Mouse (Mus musculus) midbrain, embryonic 16.5 days (tissue): ENCODE data around the gene Med24. TPM values are rescaled to one million over a fixed set of nuclear protein-coding genes. Genes with fewer than 3 reads are reported as not detected.

Experiments
- ATAC-seq: fragments of 200-750 bp; cut with Nextera tagmentation; 2 replicates; pipeline ENCODE4 v1.8.0; 2017; ENCODE audit warnings: moderate TSS enrichment
- H3K27ac ChIP-seq: fragments of 300-500 bp; sonication (generic); 2 replicates; pipeline ENCODE4 v1.5.1; 2014; ENCODE audit warnings: mild to moderate bottlenecking, low read length, mixed read lengths
- H3K27me3 ChIP-seq: fragments of 300-500 bp; sonication (generic); 2 replicates; pipeline ENCODE4 v1.6.1; 2014; ENCODE audit warnings: low read depth, low read length, mixed read lengths; ENCODE audit not compliant: control insufficient read depth, insufficient read depth
- H3K36me3 ChIP-seq: fragments of 300-500 bp; sonication (generic); 2 replicates; pipeline ENCODE4 v1.6.1; 2014; ENCODE audit warnings: mild to moderate bottlenecking, low read length, moderate library complexity, mixed read lengths; ENCODE audit not compliant: control insufficient read depth, insufficient read depth
- H3K4me1 ChIP-seq: fragments of 300-500 bp; sonication (generic); 2 replicates; pipeline ENCODE4 v1.6.1; 2014; ENCODE audit warnings: mild to moderate bottlenecking, low read length, mixed read lengths; ENCODE audit not compliant: control insufficient read depth, insufficient read depth
- H3K4me2 ChIP-seq: fragments of 300-500 bp; sonication (generic); 2 replicates; pipeline ENCODE4 v1.6.1; 2014; ENCODE audit warnings: mild to moderate bottlenecking, low read length, mixed read lengths
- H3K4me3 ChIP-seq: fragments of 300-500 bp; sonication (generic); 2 replicates; pipeline ENCODE4 v1.5.1; 2014; ENCODE audit warnings: low read depth, mild to moderate bottlenecking, low read length, moderate library complexity, mixed read lengths
- H3K9ac ChIP-seq: fragments of 300-500 bp; sonication (generic); 2 replicates; pipeline ENCODE4 v1.6.1; 2014; ENCODE audit warnings: low read depth, low read length, mixed read lengths
- H3K9me3 ChIP-seq: fragments of 300-500 bp; sonication (generic); replicated peaks from 2 replicates; pipeline ENCODE4 v1.6.1; 2014; ENCODE audit warnings: mild to moderate bottlenecking, low read length, mixed read lengths; ENCODE audit not compliant: control insufficient read depth, poor library complexity, severe bottlenecking
- WGBS: fragments of 180-500 bp; shearing (Covaris S2); extraction: QIAGEN DNeasy Blood & Tissue Kit; methylation state at CpG from one replicate; pipeline ENCODE4 v1.1.7; 2014; 5-methylcytosine and 5-hydroxymethylcytosine counted together
- polyA plus RNA-seq: library from polyadenylated mRNA; unstranded; fragments of >200 nt; fragmentation: Nextera tagmentation; extraction: Ambion mirVana; gene quantifications from 2 replicates; pipeline ENCODE4 v1.2.1, GENCODE M21; 2015

Med24 gene
- polyA plus RNA-seq, 1 experiment from 2014 or later = 75.1 TPM

- Histone ChIP-seq H3K27ac (peak overlapping the region; percentile 97), H3K27me3 (no peaks in the 10 kb centered on the region), H3K9me3 (no peaks in the 10 kb centered on the region), H3K4me2 (peak overlapping the region; percentile 93), H3K36me3 (peaks cover 7% of the 10 kb centered on the region), H3K4me1 (peaks cover 98% of the 10 kb centered on the region), H3K4me3 (peak overlapping the region; percentile 27), H3K9ac (peak overlapping the region; percentile 63)
- ATAC-seq = 0 out of 2 replicates have a peak, but pooled peaks have one; percentile 13
- WGBS = 7% methylated on average over 15 of the region's 15 CpGs
These were observed 19.5 kb upstream of the Med24 start for GRCm38 (mm10) chr11:98748506-98749416.

DNA sequence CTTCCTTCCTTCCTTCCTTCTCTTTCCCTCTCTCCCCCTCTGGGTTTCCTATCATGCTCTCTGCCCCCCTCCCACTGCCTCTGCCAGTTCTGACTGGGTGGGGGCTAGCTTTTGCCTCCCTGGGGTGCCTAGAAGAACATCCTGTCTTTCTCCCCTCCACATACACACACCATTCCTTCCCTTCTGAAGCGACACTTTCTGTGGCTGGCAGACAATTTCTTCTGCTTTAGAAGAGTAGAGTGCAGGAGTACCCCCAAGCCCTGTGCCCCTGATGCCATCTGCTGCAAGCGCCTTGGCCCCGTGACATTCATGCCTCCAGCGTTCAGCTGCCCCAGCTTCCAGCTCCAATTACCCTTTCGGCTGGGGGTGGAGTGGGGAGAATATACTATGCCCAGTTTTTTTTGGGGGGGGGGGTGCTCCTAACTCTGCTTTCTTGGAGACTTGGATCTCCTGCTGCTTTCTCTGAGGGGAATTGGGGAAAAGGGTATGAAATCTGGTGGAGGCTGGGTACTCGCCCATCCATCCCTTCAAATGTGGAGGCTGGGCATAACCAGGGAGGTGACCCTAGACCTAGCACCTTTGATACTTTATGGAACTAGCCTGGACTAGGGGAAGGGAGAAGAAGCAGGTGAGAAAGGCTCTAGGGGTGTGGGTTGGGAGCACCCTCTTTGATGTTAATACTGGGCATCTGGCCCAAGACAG lies 18.7 kb upstream of the Med24 start:
- peak overlapping the region; percentile 63 for H3K9ac ChIP-seq
- peak overlapping the region; percentile 97 for H3K27ac ChIP-seq
- no peaks in the 10 kb centered on the region for H3K36me3 ChIP-seq
- peak overlapping the region; percentile 93 for H3K4me2 ChIP-seq
- H3K9me3 ChIP-seq = no peaks in the 10 kb centered on the region
- no peak for ATAC-seq
- peaks cover 93% of the 10 kb centered on the region for H3K4me1 ChIP-seq
- 6% methylated on average over 6 of the region's 6 CpGs for WGBS
- no peaks in the 10 kb centered on the region for H3K27me3 ChIP-seq
- peak overlapping the region; percentile 27 for H3K4me3 ChIP-seq

DNA sequence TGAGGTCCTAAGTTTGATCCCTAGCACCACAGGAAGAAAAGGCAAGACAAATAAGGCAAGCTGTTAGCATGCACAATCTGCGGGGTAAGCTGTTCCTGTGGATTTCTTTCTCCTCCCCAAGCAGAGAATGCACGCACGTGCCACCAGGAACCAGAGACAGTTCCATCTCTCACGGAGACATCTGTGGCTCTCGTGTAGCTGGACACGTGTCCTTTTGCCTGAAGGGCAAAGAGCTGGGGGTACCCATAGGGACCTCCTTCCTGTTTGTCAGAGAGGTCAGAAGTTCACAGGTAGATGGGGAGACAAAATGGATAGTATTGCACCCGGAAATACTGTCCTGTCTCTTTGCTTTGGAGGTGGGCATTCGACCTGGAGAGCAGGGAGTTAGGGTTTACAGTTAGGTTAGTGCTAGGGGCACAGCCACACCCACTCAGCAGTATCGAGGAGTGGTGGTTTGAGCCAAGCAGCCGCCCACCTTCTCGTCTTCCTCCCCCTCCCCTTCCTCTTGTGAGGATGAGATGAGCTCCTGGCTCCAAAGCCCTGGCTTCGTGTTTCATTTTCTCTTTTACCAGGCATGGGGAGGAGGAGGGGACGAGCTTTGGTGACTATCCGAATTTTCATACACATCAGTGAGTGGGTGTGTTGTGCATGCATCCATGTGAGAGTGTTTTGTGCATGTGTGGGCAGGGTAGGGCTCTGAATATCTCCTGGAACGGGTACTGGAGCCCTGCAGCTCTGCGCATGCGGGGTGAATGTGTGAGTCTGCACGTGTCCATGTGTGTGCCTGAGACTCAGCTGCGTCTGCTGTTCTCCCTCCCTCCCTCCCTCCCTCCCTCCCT lies 17.8 kb upstream of the Med24 start:
- H3K27ac ChIP-seq = peak overlapping the region; percentile 87
- peak; percentile 65 for ATAC-seq
- H3K27me3 ChIP-seq = no peaks in the 10 kb centered on the region
- H3K4me1 ChIP-seq = peaks cover 86% of the 10 kb centered on the region
- peak overlapping the region; percentile 22 for H3K4me3 ChIP-seq
- no peaks in the 10 kb centered on the region for H3K9me3 ChIP-seq
- H3K36me3 ChIP-seq = no peaks in the 10 kb centered on the region
- H3K4me2 ChIP-seq = peak overlapping the region; percentile 93
- peak overlapping the region; percentile 31 for H3K9ac ChIP-seq
- 7% methylated on average over 19 of the region's 19 CpGs for WGBS

GRCm38 (mm10) chr11:98745932-98746853 lies 17.0 kb upstream of the Med24 start:
- no peak for ATAC-seq
- WGBS = 46% methylated on average over 12 of the region's 12 CpGs
- peaks cover 77% of the 10 kb centered on the region for H3K4me1 ChIP-seq

DNA sequence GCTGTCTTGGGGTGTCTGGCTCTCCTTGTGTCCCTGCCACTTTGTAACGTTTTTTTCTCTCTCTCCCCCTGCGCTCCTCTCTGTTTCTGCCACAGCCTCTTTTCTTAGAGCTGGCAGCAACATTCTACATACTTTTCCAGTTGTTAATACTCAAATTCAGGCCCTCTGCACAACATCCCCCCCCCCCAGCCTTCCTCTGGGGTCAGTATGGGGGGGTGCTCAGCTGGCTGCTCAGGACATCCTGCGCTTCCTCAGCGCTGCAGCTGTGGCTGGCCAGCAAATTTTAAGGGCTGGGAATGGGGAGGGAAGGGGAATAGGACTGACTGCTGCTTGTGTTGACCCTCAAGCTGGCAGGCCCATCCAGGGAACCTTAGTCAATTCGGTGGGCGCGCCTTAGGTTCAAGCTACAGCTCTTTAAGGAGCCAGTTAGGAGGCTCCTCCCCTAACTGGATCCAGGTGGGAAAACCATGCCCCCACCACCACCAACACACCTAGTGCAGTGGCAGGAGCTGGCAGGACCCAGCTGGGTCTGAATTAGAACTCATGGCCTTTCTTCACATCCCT lies 15.3 kb upstream of the Med24 start:
- Histone ChIP-seq H3K4me3 (peak overlapping the region; percentile 83), H3K9ac (peak overlapping the region; percentile 96), H3K9me3 (no peaks in the 10 kb centered on the region), H3K27me3 (no peaks in the 10 kb centered on the region), H3K4me2 (peak overlapping the region; percentile 93), H3K27ac (peak overlapping the region; percentile 100), H3K36me3 (no peaks in the 10 kb centered on the region), H3K4me1 (peaks cover 74% of the 10 kb centered on the region)
- ATAC-seq = no peak
- WGBS = 27% methylated on average over 7 of the region's 7 CpGs

More at GRCm38 (mm10) chr11:98745932-98746853, 17.0 kb upstream of the Med24 start:
- H3K27me3 ChIP-seq = no peaks in the 10 kb centered on the region
- peak overlapping the region; percentile 93 for H3K4me2 ChIP-seq
- peak overlapping the region; percentile 87 for H3K27ac ChIP-seq
- peak overlapping the region; percentile 31 for H3K9ac ChIP-seq
- no peaks in the 10 kb centered on the region for H3K36me3 ChIP-seq
- peak overlapping the region; percentile 14 for H3K4me3 ChIP-seq
- H3K9me3 ChIP-seq = no peaks in the 10 kb centered on the region

GRCm38 (mm10) chr11:98743655-98744345 lies 14.6 kb upstream of the Med24 start:
- 2% methylated on average over 9 of the region's 9 CpGs for WGBS

DNA sequence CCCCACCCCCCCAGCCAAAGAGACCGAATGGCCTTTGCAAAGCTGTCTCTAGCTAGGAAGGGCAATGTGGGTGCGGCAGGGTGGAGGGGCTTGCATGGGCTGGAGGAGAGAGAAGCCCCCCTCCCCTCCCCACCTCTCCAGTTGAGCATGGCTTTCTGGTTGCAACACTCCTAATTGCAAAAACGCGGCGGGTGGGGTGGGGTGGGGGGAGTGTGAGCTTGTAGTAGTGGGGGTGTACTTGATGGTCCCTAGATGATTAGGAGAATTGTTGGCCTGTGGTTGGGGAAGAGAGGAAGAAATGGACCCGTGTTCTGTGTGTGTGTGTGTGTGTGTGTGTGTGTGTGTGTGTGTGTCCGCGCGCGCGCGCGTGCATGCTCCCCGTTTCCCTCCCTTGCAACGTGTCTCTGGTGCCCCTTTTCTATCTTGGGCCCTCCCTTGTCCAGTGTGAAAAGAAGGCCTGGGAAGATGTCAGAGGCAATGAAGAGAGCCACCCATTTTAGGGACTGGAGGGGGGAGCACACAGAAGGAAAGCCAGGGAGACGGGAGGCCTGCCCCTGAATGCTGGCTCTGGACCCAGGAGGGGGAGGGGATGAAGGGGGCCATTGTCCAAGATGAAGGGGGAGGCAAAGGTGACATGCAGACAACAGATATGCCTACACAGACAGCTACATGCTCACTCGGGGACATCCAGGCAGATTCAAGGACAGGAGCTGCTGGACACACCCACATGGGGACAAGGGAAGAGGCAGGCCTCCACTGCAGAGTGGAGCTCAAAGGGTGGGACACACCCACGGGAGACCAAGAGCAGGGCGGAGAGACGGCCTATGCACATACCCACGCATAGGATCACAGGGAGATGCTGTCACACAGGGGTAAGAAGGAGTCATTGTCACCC lies 13.4 kb upstream of the Med24 start:
- ATAC-seq = peak; percentile 14
- Histone ChIP-seq H3K9ac (peak overlapping the region; percentile 96), H3K4me3 (peak overlapping the region; percentile 83), H3K4me2 (peak overlapping the region; percentile 93), H3K36me3 (no peaks in the 10 kb centered on the region), H3K9me3 (no peaks in the 10 kb centered on the region), H3K27me3 (no peaks in the 10 kb centered on the region), H3K4me1 (peaks cover 63% of the 10 kb centered on the region), H3K27ac (peak overlapping the region; percentile 100)
- WGBS = 1% methylated on average over 20 of the region's 21 CpGs

More at GRCm38 (mm10) chr11:98743655-98744345, 14.6 kb upstream of the Med24 start:
- no peak for ATAC-seq
- Histone ChIP-seq H3K4me3 (peak overlapping the region; percentile 83), H3K4me2 (peak overlapping the region; percentile 93), H3K9me3 (no peaks in the 10 kb centered on the region), H3K27ac (peak overlapping the region; percentile 100), H3K27me3 (no peaks in the 10 kb centered on the region), H3K4me1 (peaks cover 70% of the 10 kb centered on the region), H3K9ac (peak overlapping the region; percentile 96), H3K36me3 (no peaks in the 10 kb centered on the region)
